Mouse (Mus musculus): ENCODE data around the gene Sfrp5.

DNA sequence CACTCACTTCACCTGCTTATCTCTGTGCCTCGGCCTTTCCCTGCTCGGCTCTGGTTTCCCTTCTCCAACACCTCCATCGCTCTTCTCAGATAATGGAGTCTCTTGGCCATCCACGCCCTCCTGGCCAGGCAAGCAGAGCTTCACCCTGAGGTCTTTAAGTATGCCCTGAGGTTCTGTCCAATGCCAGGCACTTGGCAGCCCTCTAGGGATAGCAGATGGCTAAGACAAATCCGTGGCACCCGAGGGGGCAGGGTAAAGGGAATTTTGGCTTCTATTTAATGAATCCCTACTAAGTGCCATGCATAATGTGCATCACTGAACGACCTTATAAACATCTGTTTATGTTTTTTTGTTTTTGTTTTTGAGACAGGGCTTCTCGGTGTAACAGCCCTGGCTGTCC is 415 bp upstream of the Sfrp5 start:
- TF ChIP-seq EP300 (IDR thresholded peaks at IDR 0.05; ENCODE audit: insufficient read depth, low read depth, low read length), result no peak
- no peak for TF ChIP-seq POLR2A (IDR thresholded peaks at IDR 0.05; ENCODE audit: insufficient read depth, low read depth, low read length)
